In genomic region chr14:53729149-53729548, GRCm38 (mm10) we compare ENCODE assay signal across 7 mouse cellular contexts.
DNase-seq lines count a peak whose midpoint lies in the region; ATAC-seq and TF ChIP-seq lines count a peak whose summit lies in the region.
"Not testable (repeated sequence)": the region's sequence is repeated elsewhere in the genome, so short reads cannot be mapped to it uniquely, and the experiment has no call there.

No protein-coding gene starts in this region.

- not testable (repeated sequence) for TF ChIP-seq EP300 in liver, postnatal 0 days (IDR thresholded peaks at IDR 0.05; ENCODE audit: low read depth)

- not testable (repeated sequence) for DNase-seq in liver, embryonic 11.5 days (ENCODE audit: low spot score); liver, embryonic 13.5 days; liver, postnatal 0 days

- H3K4me2 ChIP-seq in liver, embryonic 11.5 days; liver, embryonic 13.5 days; liver, embryonic 15.5 days; liver, postnatal 0 days (ENCODE audit: low read depth, low read length): not testable (repeated sequence)

- not testable (repeated sequence) for H3K27me3 ChIP-seq in liver, embryonic 11.5 days (replicated peaks; ENCODE audit: control insufficient read depth, insufficient read depth, low read length); liver, embryonic 13.5 days; liver, embryonic 15.5 days; liver, postnatal 0 days (ENCODE audit: insufficient read depth, low read length)

- not testable (repeated sequence) for H3K36me3 ChIP-seq in liver, embryonic 11.5 days (ENCODE audit: control insufficient read depth, insufficient read depth, low read length); liver, embryonic 13.5 days; liver, embryonic 15.5 days (replicated peaks); liver, postnatal 0 days (replicated peaks; ENCODE audit: insufficient read depth, low read length)

- H3K9ac ChIP-seq in liver, embryonic 11.5 days (ENCODE audit: low read depth, low read length); liver, embryonic 13.5 days; liver, embryonic 15.5 days; liver, postnatal 0 days (replicated peaks): not testable (repeated sequence)

- whole genome bisulfite sequencing in liver, embryonic 11.5 days: no CpG with 5 or more reads among the region's 1 CpGs
- WGBS in liver, embryonic 13.5 days (ENCODE audit: insufficient replicate concordance): no CpG with 5 or more reads among the region's 1 CpGs
- 83% methylated on average over 1 of the region's 1 CpGs for whole genome bisulfite sequencing in liver, embryonic 15.5 days (ENCODE audit: insufficient replicate concordance)
- WGBS in liver, postnatal 0 days (ENCODE audit: insufficient replicate concordance): no CpG with 5 or more reads among the region's 1 CpGs

- ATAC-seq in common myeloid progenitor, adult 5-6 weeks (replicated peaks; ENCODE audit: low read depth, poor library complexity, severe bottlenecking): peak; percentile 57; the same call in 1 of the 2 replicates
- peak; percentile 64 for ATAC-seq in erythroid progenitor cell, adult 5-6 weeks (replicated peaks; ENCODE audit: low FRiP score, poor library complexity, severe bottlenecking)
- peak; percentile 67 for ATAC-seq in liver, embryonic 11.5 days (replicated peaks; ENCODE audit: low FRiP score)
- ATAC-seq in liver, embryonic 13.5 days (ENCODE audit: low read depth): peak; percentile 78
- peak; percentile 78 for ATAC-seq in liver, embryonic 15.5 days (ENCODE audit: insufficient read depth)
- peak; percentile 45 for ATAC-seq in liver, postnatal 0 days
- ATAC-seq in megakaryocyte-erythroid progenitor cell, adult 5-6 weeks (replicated peaks; ENCODE audit: low FRiP score, low TSS enrichment, poor library complexity, severe bottlenecking): peak; percentile 64

- not testable (repeated sequence) for H3K4me1 ChIP-seq in liver, embryonic 11.5 days (replicated peaks; ENCODE audit: control insufficient read depth, insufficient read depth, low read length); liver, embryonic 13.5 days (replicated peaks); liver, embryonic 15.5 days (replicated peaks); liver, postnatal 0 days (ENCODE audit: insufficient read depth)

- H3K4me3 ChIP-seq in liver, embryonic 11.5 days (ENCODE audit: low read depth, low read length); liver, embryonic 13.5 days (replicated peaks); liver, embryonic 15.5 days (replicated peaks); liver, postnatal 0 days (ENCODE audit: low read depth, low read length): not testable (repeated sequence)

- not testable (repeated sequence) for H3K9me3 ChIP-seq in liver, embryonic 11.5 days (ENCODE audit: control insufficient read depth, low read length); liver, embryonic 13.5 days (replicated peaks); liver, embryonic 15.5 days (replicated peaks); liver, postnatal 0 days (ENCODE audit: low read length)

- not testable (repeated sequence) for H3K27ac ChIP-seq in liver, embryonic 11.5 days (ENCODE audit: low read depth, low read length); liver, embryonic 13.5 days; liver, embryonic 15.5 days (replicated peaks); liver, postnatal 0 days (ENCODE audit: low read depth)

- not testable (repeated sequence) for TF ChIP-seq CTCF in liver, postnatal 0 days (IDR thresholded peaks at IDR 0.05; ENCODE audit: low read depth)
